Mouse (Mus musculus): ENCODE results near the gene Sars.

Sars gene

DNA sequence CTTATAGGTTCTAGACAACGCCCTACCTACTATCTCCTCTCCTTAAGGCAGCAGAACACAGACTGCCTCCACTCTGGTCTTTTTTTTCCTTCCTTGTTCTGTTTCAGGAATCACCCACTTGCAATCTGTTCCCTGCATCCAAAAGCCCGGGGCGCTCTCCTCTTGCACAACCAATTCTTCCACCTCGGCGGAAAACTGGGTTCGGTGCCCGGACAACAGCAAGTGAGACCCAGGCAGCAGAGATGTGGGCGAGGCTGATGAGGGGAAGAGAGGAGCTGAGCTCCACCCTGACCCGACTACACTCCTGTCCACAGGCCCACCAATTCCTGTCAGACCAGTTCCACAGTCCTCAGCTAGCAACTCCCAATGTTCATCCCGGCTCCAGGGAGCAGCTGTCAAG, 58.8 kb downstream of the Sars start:
- no peak for DNase-seq

- no peak for DNase-seq
Observed at GRCm38 (mm10) chr3:108384425-108384824, 60.6 kb downstream of the Sars start.

- DNase-seq: peak; percentile 76
Observed at GRCm38 (mm10) chr3:108383485-108384354, 61.3 kb downstream of the Sars start, which contains the start of gene Psrc1. Psrc1 (plus strand) TSS chr3:108383839.

GRCm38 (mm10) chr3:108381945-108382875, 62.8 kb downstream of the Sars start:
- no peak for DNase-seq

GRCm38 (mm10) chr3:108380695-108381094, 64.3 kb downstream of the Sars start:
- no peak for DNase-seq

DNA sequence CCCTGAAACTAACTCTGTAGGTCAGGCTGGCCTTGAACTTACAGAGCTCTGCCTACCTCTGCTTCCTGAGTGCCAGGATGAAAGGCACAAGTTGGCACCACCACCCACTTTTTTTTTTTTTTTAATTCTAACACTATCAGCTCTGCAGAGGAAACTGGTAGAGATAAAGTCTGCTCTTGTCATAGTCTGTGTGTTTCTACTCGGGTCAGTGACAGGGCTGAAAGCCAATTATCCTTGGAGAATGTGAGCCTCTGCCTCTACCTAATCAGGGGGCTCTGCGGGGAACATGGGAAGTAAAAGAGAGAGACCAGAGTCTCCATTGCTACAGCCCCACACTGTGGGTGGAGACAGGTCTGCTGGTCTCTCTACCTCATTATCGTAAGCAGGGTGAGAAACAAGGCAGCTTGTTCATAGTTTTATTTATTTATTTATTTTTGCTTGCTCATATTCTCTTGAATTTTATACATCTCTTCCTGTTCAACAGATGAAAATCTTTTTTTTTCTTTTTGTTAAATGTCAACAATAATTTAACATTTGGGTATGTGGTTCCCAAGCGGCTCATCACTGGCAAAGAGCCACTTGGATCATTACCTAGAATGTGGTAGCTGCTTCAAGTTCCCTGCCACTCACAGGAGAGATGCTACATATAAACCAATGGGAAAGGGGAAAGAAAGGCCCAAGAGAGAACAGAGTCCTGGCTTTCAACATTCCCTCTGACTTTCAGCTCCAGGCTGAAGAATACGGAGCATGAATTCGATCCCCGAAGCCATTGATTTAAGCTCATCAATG, 65.9 kb downstream of the Sars start:
- no peak for DNase-seq
